Mouse (Mus musculus) limb, embryonic 14.5 days (tissue): Measurements from ENCODE around the gene Lman2. TPM values are rescaled to one million over a fixed set of nuclear protein-coding genes. Genes with fewer than 3 reads are reported as not detected.

ENCODE experiments used
- ATAC-seq: fragments of 200-750 bp; cut with Nextera tagmentation; 2 replicates; pipeline ENCODE4 v1.8.0; 2017; ENCODE audit warnings: low read depth, moderate number of reproducible peaks, moderate TSS enrichment; ENCODE audit not compliant: low FRiP score
- DNase-seq: peaks from one replicate; pipeline ENCODE4 v3.0.0-alpha.2; 2015; ENCODE audit warnings: low spot score
- H3K27ac ChIP-seq: fragments of 300-500 bp; sonication (generic); replicated peaks from 2 replicates; pipeline ENCODE4 v1.5.1; 2014; ENCODE audit warnings: low read depth, mild to moderate bottlenecking, low read length, moderate library complexity, mixed read lengths
- H3K27me3 ChIP-seq: fragments of 300-500 bp; sonication (generic); 2 replicates; pipeline ENCODE4 v1.6.1; 2014; ENCODE audit warnings: low read length, mixed read lengths; ENCODE audit not compliant: control insufficient read depth, insufficient read depth
- H3K36me3 ChIP-seq: fragments of 300-500 bp; sonication (generic); 2 replicates; pipeline ENCODE4 v1.6.1; 2014; ENCODE audit warnings: mild to moderate bottlenecking, low read length, moderate library complexity, mixed read lengths; ENCODE audit not compliant: control insufficient read depth, insufficient read depth
- H3K4me1 ChIP-seq: fragments of 300-500 bp; sonication (generic); 2 replicates; pipeline ENCODE4 v1.6.1; 2014; ENCODE audit warnings: antibody characterized with exemption, low read length, mixed read lengths; ENCODE audit not compliant: control insufficient read depth, insufficient read depth
- H3K4me2 ChIP-seq: fragments of 300-500 bp; sonication (generic); replicated peaks from 2 replicates; pipeline ENCODE4 v1.6.1; 2014; ENCODE audit warnings: low read depth, mild to moderate bottlenecking, low read length, moderate library complexity; ENCODE audit not compliant: severe bottlenecking
- H3K4me3 ChIP-seq: fragments of 300-500 bp; sonication (generic); replicated peaks from 2 replicates; pipeline ENCODE4 v1.5.1; 2014; ENCODE audit warnings: low read length
- H3K9ac ChIP-seq: fragments of 300-500 bp; sonication (generic); 2 replicates; pipeline ENCODE4 v1.6.1; 2014; ENCODE audit warnings: mild to moderate bottlenecking, low read depth, low read length, moderate library complexity; ENCODE audit not compliant: severe bottlenecking
- H3K9me3 ChIP-seq: fragments of 300-500 bp; sonication (generic); 2 replicates; pipeline ENCODE4 v1.6.1; 2016; ENCODE audit warnings: low read length; ENCODE audit not compliant: control insufficient read depth
- POLR2A ChIP-seq: fragments of 200-500 bp; IDR thresholded peaks from 2 replicates; pipeline ENCODE4 v1.8.0; 2012; ENCODE audit warnings: inconsistent platforms, mild to moderate bottlenecking, moderate library complexity, borderline replicate concordance; ENCODE audit not compliant: insufficient read depth, insufficient read length; ENCODE audit errors: extremely low read depth
- WGBS: fragments of 180-500 bp; shearing (Covaris S2); extraction: QIAGEN DNeasy Blood & Tissue Kit; methylation state at CpG from one replicate; pipeline ENCODE4 v1.1.7; 2014; 5-methylcytosine and 5-hydroxymethylcytosine counted together
- polyA plus RNA-seq, 2 experiments: library from polyadenylated mRNA; depleted of rRNA in 1 of 2; stranded (reverse) in 1 of 2; unstranded in 1 of 2; fragments of >200 nt; fragmentation: Nextera tagmentation in 1 of 2; extraction: Ambion mirVana in 1 of 2; gene quantifications; 2 replicates each; pipeline versions ENCODE4 v1.2.1 to v1.2.3; 2012 to 2014

Lman2 gene
- polyA plus RNA-seq, 2 experiments, result 84.4 to 101 TPM

DNA sequence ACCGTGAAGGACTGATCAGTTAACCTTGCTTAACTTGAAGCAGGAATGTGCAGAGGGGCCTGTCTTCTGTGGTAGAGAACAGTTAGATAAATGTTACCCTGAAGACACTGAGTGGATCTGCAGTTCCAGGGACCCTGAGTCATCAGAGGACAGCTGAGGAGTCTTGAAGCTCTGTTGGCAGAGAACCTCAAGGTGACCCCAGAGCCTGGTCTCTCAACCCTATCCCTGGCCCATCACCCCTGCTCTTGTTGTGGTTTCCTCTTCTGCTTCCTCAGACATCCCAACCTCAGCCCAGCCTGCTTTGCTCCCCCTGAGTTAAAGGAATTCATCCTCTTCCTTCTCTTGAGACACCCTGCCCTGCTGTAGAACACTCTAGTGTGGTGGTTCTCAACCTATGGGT, 35.5 kb upstream of the Lman2 start, which contains the start of gene Slc34a1:
Gene Slc34a1, plus strand, starts transcription at position 100 of the 400 bp plus-strand sequence.
- DNase-seq (no peak), ATAC-seq (no peak)
- Histone ChIP-seq H3K9me3 (no peaks in the 10 kb centered on the region), H3K36me3 (no peaks in the 10 kb centered on the region), H3K27me3 (no peaks in the 10 kb centered on the region), H3K27ac (no peak within 1 kb of the TSS), H3K4me2 (no peak within 1 kb of the TSS), H3K4me3 (no peak within 1 kb of the TSS), H3K4me1 (no peaks in the 10 kb centered on the region), H3K9ac (no peak within 1 kb of the TSS)
- TF ChIP-seq POLR2A, result no peak
- 80% methylated on average over 1 of the region's 1 CpGs for WGBS

DNA sequence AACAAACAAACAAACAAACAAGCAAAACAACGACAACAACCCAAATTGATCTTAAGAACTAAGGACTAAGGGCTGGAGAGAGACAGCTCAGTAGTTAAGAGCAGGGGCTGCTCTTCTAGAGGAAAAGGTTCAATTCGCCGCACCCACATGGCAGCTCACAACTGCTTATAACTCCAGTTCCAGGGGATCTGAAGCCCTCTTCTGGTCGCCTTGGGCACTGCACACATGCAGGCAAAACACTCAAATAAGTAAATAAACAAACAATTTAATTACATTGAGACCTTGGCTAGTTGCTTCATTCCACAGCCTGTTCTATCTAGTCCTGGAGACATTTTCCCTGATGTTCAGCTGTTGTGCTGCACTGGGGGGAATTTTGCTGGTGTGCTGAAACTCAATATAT, 30.4 kb upstream of the Lman2 start:
- H3K9me3 ChIP-seq, result no peaks in the 10 kb centered on the region
- no peak overlapping the region for H3K4me2 ChIP-seq
- DNase-seq, result no peak
- no peak overlapping the region for H3K4me3 ChIP-seq
- no peak overlapping the region for H3K27ac ChIP-seq
- WGBS, result 75% methylated on average over 4 of the region's 4 CpGs
- no peaks in the 10 kb centered on the region for H3K4me1 ChIP-seq
- no peaks in the 10 kb centered on the region for H3K36me3 ChIP-seq
- TF ChIP-seq POLR2A, result no peak
- ATAC-seq, result no peak
- H3K9ac ChIP-seq, result no peak overlapping the region
- no peaks in the 10 kb centered on the region for H3K27me3 ChIP-seq

DNA sequence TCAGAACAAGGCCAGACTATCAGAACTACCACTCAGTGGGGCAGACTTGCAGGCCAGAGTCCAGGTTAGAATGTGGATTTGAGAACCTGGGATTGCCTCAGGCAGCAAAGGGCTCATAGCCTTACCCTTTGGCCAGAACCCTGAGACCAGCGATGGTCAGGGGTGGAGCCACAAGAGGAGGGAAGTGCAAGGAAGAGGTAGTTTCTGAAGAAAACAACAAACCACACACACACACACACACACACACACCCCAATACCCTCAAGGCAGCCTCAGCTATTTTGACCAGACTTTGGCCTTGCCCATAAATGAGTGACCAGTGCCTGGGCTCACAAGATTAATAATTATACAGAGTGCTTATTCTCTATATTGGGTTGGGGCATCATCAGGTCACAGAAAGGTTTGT, 29.0 kb upstream of the Lman2 start:
- Histone ChIP-seq H3K4me2 (no peak overlapping the region), H3K27me3 (no peaks in the 10 kb centered on the region), H3K4me1 (no peaks in the 10 kb centered on the region), H3K27ac (no peak overlapping the region), H3K9me3 (no peaks in the 10 kb centered on the region), H3K4me3 (no peak overlapping the region), H3K36me3 (no peaks in the 10 kb centered on the region), H3K9ac (no peak overlapping the region)
- DNase-seq (no peak), ATAC-seq (no peak)
- no peak for TF ChIP-seq POLR2A
- 82% methylated on average over 1 of the region's 1 CpGs for WGBS

DNA sequence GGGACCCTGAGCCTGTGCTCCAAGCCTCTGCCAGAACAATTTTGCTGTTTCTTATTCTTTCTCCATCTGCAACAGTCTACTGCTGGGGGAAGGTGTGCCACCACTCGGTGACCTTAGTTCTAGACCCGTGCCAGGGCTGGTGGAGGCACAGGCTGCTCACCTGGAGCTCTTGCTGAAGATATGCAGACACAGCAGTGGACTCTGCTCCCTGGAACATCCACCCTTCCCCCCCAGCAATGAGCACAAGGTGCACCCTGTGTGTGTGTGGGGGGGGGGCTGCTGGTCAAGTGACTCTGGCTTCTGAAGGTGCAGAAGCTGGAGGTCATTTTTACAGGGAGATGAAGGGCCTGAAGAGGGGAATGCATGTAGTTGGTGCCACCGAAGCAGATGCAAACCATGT, 28.1 kb upstream of the Lman2 start:
- no peak for DNase-seq
- TF ChIP-seq POLR2A, result no peak
- H3K9me3 ChIP-seq, result no peaks in the 10 kb centered on the region
- H3K4me2 ChIP-seq, result no peak overlapping the region
- 73% methylated on average over 3 of the region's 3 CpGs for WGBS
- H3K4me3 ChIP-seq, result no peak overlapping the region
- H3K9ac ChIP-seq, result no peak overlapping the region
- no peaks in the 10 kb centered on the region for H3K36me3 ChIP-seq
- no peak overlapping the region for H3K27ac ChIP-seq
- no peaks in the 10 kb centered on the region for H3K4me1 ChIP-seq
- H3K27me3 ChIP-seq, result no peaks in the 10 kb centered on the region
- ATAC-seq, result no peak

DNA sequence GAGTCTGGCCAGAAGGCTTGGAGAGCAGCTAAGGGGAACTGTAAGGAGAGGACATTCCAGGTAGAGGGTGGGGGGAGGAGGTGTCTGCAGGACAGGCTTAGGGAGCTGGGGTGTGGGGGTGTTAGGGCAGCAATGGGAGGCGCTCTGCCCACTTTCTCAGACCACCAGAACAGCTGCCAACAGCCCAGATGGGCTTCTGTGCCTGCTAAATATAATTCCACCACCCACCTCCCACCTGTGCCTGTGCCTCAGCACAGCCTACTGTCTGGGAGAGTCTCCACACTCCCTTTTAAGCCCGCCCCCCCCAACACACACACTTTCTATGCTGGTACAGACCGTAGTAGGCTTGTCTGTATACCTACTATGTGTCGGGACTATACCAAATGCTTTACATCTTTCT, 19.2 kb upstream of the Lman2 start:
- Histone ChIP-seq H3K36me3 (no peaks in the 10 kb centered on the region), H3K9me3 (no peaks in the 10 kb centered on the region), H3K4me2 (no peak overlapping the region), H3K4me3 (no peak overlapping the region), H3K9ac (no peak overlapping the region), H3K4me1 (no peaks in the 10 kb centered on the region), H3K27ac (no peak overlapping the region), H3K27me3 (peaks cover 37% of the 10 kb centered on the region)
- ATAC-seq, result no peak
- 75% methylated on average over 4 of the region's 4 CpGs for WGBS
- no peak for TF ChIP-seq POLR2A
- DNase-seq, result no peak
